Mouse (Mus musculus) granulocyte monocyte progenitor cell, adult 5-6 weeks (primary cell): Measurements from ENCODE around the gene St6galnac3. TPM values are rescaled to one million over a fixed set of nuclear protein-coding genes. Genes with fewer than 3 reads are reported as not detected.
A peak's percentile ranks its signal among the peaks of the same experiment; 100 is the strongest.

Experiments
- ATAC-seq: replicated peaks from 2 replicates; pipeline ENCODE4 v1.8.0; 2016; ENCODE audit warnings: mild to moderate bottlenecking, moderate TSS enrichment, inconsistent platforms; ENCODE audit not compliant: poor library complexity, severe bottlenecking
- total RNA-seq, 2 experiments: library from RNA; stranded (forward) in 1 of 2; stranded (reverse) in 1 of 2; fragments of 200-712, 200-1000 nt in 1 of 2; fragments of >200 nt in 1 of 2; fragmentation: Nextera tagmentation in 1 of 2; gene quantifications; 2 replicates each; pipeline ENCODE4 v1.2.3; 2014 to 2017

The St6galnac3 gene
- total RNA-seq, 2 experiments from 2014 or later, result 0.31 to 4.2 TPM

GRCm38 (mm10) chr3:153436076-153437021 lies 288.6 kb downstream of the St6galnac3 start:
- no peak for ATAC-seq

GRCm38 (mm10) chr3:153433010-153433409 lies 292.0 kb downstream of the St6galnac3 start:
- no peak for ATAC-seq

GRCm38 (mm10) chr3:153432053-153432816 lies 292.7 kb downstream of the St6galnac3 start:
- ATAC-seq, result no peak

GRCm38 (mm10) chr3:153429840-153430239 lies 295.1 kb downstream of the St6galnac3 start:
- no peak for ATAC-seq

- no peak for ATAC-seq
These were observed 303.1 kb downstream of the St6galnac3 start for GRCm38 (mm10) chr3:153421918-153422290.

- no peak for ATAC-seq
These were observed 303.7 kb downstream of the St6galnac3 start for GRCm38 (mm10) chr3:153421060-153421917.

GRCm38 (mm10) chr3:153419331-153419730 lies 305.6 kb downstream of the St6galnac3 start:
- ATAC-seq, result no peak

GRCm38 (mm10) chr3:153417001-153417400 lies 308.0 kb downstream of the St6galnac3 start:
- ATAC-seq, result no peak

GRCm38 (mm10) chr3:153416383-153416782 lies 308.6 kb downstream of the St6galnac3 start:
- no peak for ATAC-seq

- ATAC-seq, result no peak
These were observed 310.8 kb downstream of the St6galnac3 start for GRCm38 (mm10) chr3:153414132-153414531.

- ATAC-seq, result no peak
These were observed 315.7 kb downstream of the St6galnac3 start for GRCm38 (mm10) chr3:153409286-153409685.

- ATAC-seq, result no peak
These were observed 316.6 kb downstream of the St6galnac3 start for GRCm38 (mm10) chr3:153408361-153408760.

- no peak for ATAC-seq
These were observed 317.3 kb downstream of the St6galnac3 start for GRCm38 (mm10) chr3:153407698-153408097.

- ATAC-seq, result no peak
These were observed 318.1 kb downstream of the St6galnac3 start for GRCm38 (mm10) chr3:153406858-153407257.

GRCm38 (mm10) chr3:153406220-153406619 lies 318.8 kb downstream of the St6galnac3 start:
- peak; percentile 97 for ATAC-seq

GRCm38 (mm10) chr3:153405643-153406042 lies 319.3 kb downstream of the St6galnac3 start:
- no peak for ATAC-seq

- ATAC-seq, result no peak
These were observed 324.7 kb downstream of the St6galnac3 start for GRCm38 (mm10) chr3:153400259-153400658.

- ATAC-seq, result no peak
These were observed 325.4 kb downstream of the St6galnac3 start for GRCm38 (mm10) chr3:153399574-153399973.

- ATAC-seq, result no peak
These were observed 327.2 kb downstream of the St6galnac3 start for GRCm38 (mm10) chr3:153397726-153398125.

GRCm38 (mm10) chr3:153396375-153397068 lies 328.5 kb downstream of the St6galnac3 start:
- ATAC-seq, result no peak
